Mouse (Mus musculus): Measurements from ENCODE around the gene Krt2.

GRCm38 (mm10) chr15:101845971-101846403, 28.0 kb upstream of the Krt2 start:
- TF ChIP-seq CTCF (IDR thresholded peaks at IDR 0.05; ENCODE audit: low read depth) = no peak
- TF ChIP-seq EP300 (IDR thresholded peaks at IDR 0.05; ENCODE audit: low read depth) = no peak

All from liver, embryonic 14.5 days (tissue).